Mouse (Mus musculus): ENCODE measurements around the gene Cep112. TPM values are rescaled to one million over a fixed set of nuclear protein-coding genes. Genes with fewer than 3 reads are reported as not detected.

The Cep112 gene
- total and polyA plus RNA-seq, 2 experiments from 2014 or later: 10.7 to 11.2 TPM

- H3K9me3 ChIP-seq (ENCODE audit: low read length): no peaks in the 10 kb centered on the region
- no peaks in the 10 kb centered on the region for H3K36me3 ChIP-seq (ENCODE audit: insufficient read depth, low read length)
- 79% methylated on average over 4 of the region's 4 CpGs for WGBS
- no peak for ATAC-seq
- no peak overlapping the region for H3K4me3 ChIP-seq (ENCODE audit: low read length)
- no peak for TF ChIP-seq CTCF (IDR thresholded peaks at IDR 0.05; ENCODE audit: low read depth)
- H3K4me1 ChIP-seq (ENCODE audit: insufficient read depth, low read length): 0 out of 2 replicates have a peak, but pooled peaks cover 3% of the 10 kb centered on the region
- no peak overlapping the region for H3K9ac ChIP-seq (replicated peaks; ENCODE audit: low read length)
- no peak overlapping the region for H3K4me2 ChIP-seq (ENCODE audit: low read depth, low read length)
- H3K27ac ChIP-seq: no peak overlapping the region
- no peaks in the 10 kb centered on the region for H3K27me3 ChIP-seq (ENCODE audit: insufficient read depth, low read length)
- DNase-seq (ENCODE audit: low spot score): no peak
Measured at GRCm38 (mm10) chr11:108880546-108880945, 455.6 kb downstream of the Cep112 start.

GRCm38 (mm10) chr11:108881662-108882061 is 456.7 kb downstream of the Cep112 start:
- no peak for TF ChIP-seq CTCF (IDR thresholded peaks at IDR 0.05; ENCODE audit: low read depth)
- DNase-seq (ENCODE audit: low spot score): no peak
- 0 out of 2 replicates have a peak, but pooled peaks cover 3% of the 10 kb centered on the region for H3K4me1 ChIP-seq (ENCODE audit: insufficient read depth, low read length)
- H3K4me2 ChIP-seq (ENCODE audit: low read depth, low read length): no peak overlapping the region
- H3K27ac ChIP-seq: no peak overlapping the region
- no peaks in the 10 kb centered on the region for H3K9me3 ChIP-seq (ENCODE audit: low read length)
- no peaks in the 10 kb centered on the region for H3K36me3 ChIP-seq (ENCODE audit: insufficient read depth, low read length)
- no peak for ATAC-seq
- no peak overlapping the region for H3K9ac ChIP-seq (replicated peaks; ENCODE audit: low read length)
- H3K4me3 ChIP-seq (ENCODE audit: low read length): no peak overlapping the region
- 90% methylated on average over 5 of the region's 5 CpGs for WGBS
- no peaks in the 10 kb centered on the region for H3K27me3 ChIP-seq (ENCODE audit: insufficient read depth, low read length)

- Histone ChIP-seq H3K27ac (peak overlapping the region; percentile 32), H3K36me3 (ENCODE audit: insufficient read depth, low read length) (no peaks in the 10 kb centered on the region), H3K9ac (replicated peaks; ENCODE audit: low read length) (no peak overlapping the region), H3K4me3 (ENCODE audit: low read length) (no peak overlapping the region), H3K27me3 (ENCODE audit: insufficient read depth, low read length) (no peaks in the 10 kb centered on the region), H3K9me3 (ENCODE audit: low read length) (no peaks in the 10 kb centered on the region), H3K4me1 (ENCODE audit: insufficient read depth, low read length) (0 out of 2 replicates have a peak, but pooled peaks cover 8% of the 10 kb centered on the region), H3K4me2 (ENCODE audit: low read depth, low read length) (no peak overlapping the region)
- TF ChIP-seq CTCF (IDR thresholded peaks at IDR 0.05; ENCODE audit: low read depth): no peak
- DNase-seq (ENCODE audit: low spot score) (peak; percentile 28), ATAC-seq (no peak)
- WGBS: 34% methylated on average over 19 of the region's 19 CpGs
Measured at GRCm38 (mm10) chr11:108885276-108885896, 460.4 kb downstream of the Cep112 start.

GRCm38 (mm10) chr11:108886060-108886459 is 461.1 kb downstream of the Cep112 start:
- WGBS: 75% methylated on average over 8 of the region's 8 CpGs
- Histone ChIP-seq H3K36me3 (ENCODE audit: insufficient read depth, low read length) (no peaks in the 10 kb centered on the region), H3K27me3 (ENCODE audit: insufficient read depth, low read length) (no peaks in the 10 kb centered on the region), H3K9me3 (ENCODE audit: low read length) (no peaks in the 10 kb centered on the region), H3K4me2 (ENCODE audit: low read depth, low read length) (no peak overlapping the region), H3K27ac (no peak overlapping the region), H3K4me3 (ENCODE audit: low read length) (no peak overlapping the region), H3K4me1 (ENCODE audit: insufficient read depth, low read length) (0 out of 2 replicates have a peak, but pooled peaks cover 9% of the 10 kb centered on the region), H3K9ac (replicated peaks; ENCODE audit: low read length) (no peak overlapping the region)
- TF ChIP-seq CTCF (IDR thresholded peaks at IDR 0.05; ENCODE audit: low read depth): no peak
- no peak for ATAC-seq
- DNase-seq (ENCODE audit: low spot score): no peak

- H3K27ac ChIP-seq: no peak overlapping the region
- DNase-seq (ENCODE audit: low spot score): no peak
- WGBS: 57% methylated on average over 11 of the region's 11 CpGs
Measured at GRCm38 (mm10) chr11:108889121-108889520, 464.1 kb downstream of the Cep112 start.

GRCm38 (mm10) chr11:108890544-108890943 is 465.6 kb downstream of the Cep112 start:
- peaks cover 19% of the 10 kb centered on the region; the same call in 1 of the 2 replicates for H3K4me1 ChIP-seq (ENCODE audit: insufficient read depth, low read length)
- TF ChIP-seq CTCF (IDR thresholded peaks at IDR 0.05; ENCODE audit: low read depth): no peak
- 10% methylated on average over 16 of the region's 16 CpGs for WGBS
- H3K4me2 ChIP-seq (ENCODE audit: low read depth, low read length): peak overlapping the region; percentile 52
- H3K36me3 ChIP-seq (ENCODE audit: insufficient read depth, low read length): no peaks in the 10 kb centered on the region
- H3K9me3 ChIP-seq (ENCODE audit: low read length): no peaks in the 10 kb centered on the region
- no peak overlapping the region for H3K27ac ChIP-seq
- H3K4me3 ChIP-seq (ENCODE audit: low read length): peak overlapping the region; percentile 21
- no peaks in the 10 kb centered on the region for H3K27me3 ChIP-seq (ENCODE audit: insufficient read depth, low read length)
- ATAC-seq: peak; percentile 33; the same call in 1 of the 2 replicates
- H3K9ac ChIP-seq (replicated peaks; ENCODE audit: low read length): no peak overlapping the region
- peak; percentile 25 for DNase-seq (ENCODE audit: low spot score)

More at GRCm38 (mm10) chr11:108889121-108889520, 464.1 kb downstream of the Cep112 start:
- Histone ChIP-seq H3K9me3 (ENCODE audit: low read length) (no peaks in the 10 kb centered on the region), H3K4me1 (ENCODE audit: insufficient read depth, low read length) (peaks cover 20% of the 10 kb centered on the region; the same call in 1 of the 2 replicates), H3K4me2 (ENCODE audit: low read depth, low read length) (no peak overlapping the region), H3K4me3 (ENCODE audit: low read length) (no peak overlapping the region), H3K9ac (replicated peaks; ENCODE audit: low read length) (no peak overlapping the region), H3K36me3 (ENCODE audit: insufficient read depth, low read length) (no peaks in the 10 kb centered on the region), H3K27me3 (ENCODE audit: insufficient read depth, low read length) (no peaks in the 10 kb centered on the region)
- TF ChIP-seq CTCF (IDR thresholded peaks at IDR 0.05; ENCODE audit: low read depth): peak; percentile 62
- no peak for ATAC-seq

All from hindbrain, postnatal 0 days (tissue).